Mouse (Mus musculus) thymus, postnatal 10 days (tissue): ENCODE data around the gene Lgals7.

Experiments used
- DNase-seq, 2 experiments: peaks; one replicate each; pipeline ENCODE4 v3.0.0; 2021; ENCODE audit warnings: low spot score in 2 of 2

Gene Lgals7

GRCm38 (mm10) chr7:28830981-28831380 lies 32.7 kb upstream of the Lgals7 start:
- no peak for DNase-seq

DNA sequence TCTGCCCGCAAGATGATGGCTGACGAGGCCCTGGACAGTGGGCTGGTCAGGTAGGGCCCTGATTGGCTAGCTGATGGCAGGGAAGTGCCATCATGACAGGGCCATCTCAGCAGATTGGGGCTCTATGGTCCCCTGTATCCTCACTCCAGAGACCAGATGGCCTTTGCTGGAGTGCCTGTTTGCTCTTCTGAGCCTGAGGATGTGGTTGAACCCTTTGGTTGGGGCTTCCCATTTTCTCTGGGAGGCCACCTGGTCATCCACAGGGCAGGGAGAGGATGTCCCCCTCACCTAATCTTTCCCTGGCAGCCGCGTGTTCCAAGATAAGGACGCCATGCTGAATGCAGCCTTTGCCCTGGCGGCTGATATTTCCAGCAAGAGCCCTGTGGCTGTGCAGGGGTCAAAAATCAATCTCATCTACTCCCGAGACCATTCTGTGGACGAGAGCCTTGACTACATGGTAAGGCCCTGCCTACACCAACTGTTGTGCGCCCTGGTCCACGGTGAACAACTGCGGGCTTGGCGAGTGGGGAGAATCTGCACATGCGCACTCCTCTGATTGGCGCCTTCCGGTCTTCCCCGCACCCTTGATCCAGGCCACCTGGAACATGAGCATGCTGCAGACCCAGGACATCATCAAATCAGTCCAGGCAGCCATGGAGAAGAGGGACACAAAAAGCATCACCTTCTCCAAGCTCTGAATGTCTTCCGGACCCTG lies 32.1 kb upstream of the Lgals7 start:
- DNase-seq = no peak

- DNase-seq = no peak
These were observed 31.5 kb upstream of the Lgals7 start for GRCm38 (mm10) chr7:28832137-28832536.

GRCm38 (mm10) chr7:28833723-28834347 lies 29.8 kb upstream of the Lgals7 start, which contains the start of gene Lgals4:
Gene Lgals4, plus strand, starts transcription at chr7:28833854.
- DNase-seq = no peak

DNA sequence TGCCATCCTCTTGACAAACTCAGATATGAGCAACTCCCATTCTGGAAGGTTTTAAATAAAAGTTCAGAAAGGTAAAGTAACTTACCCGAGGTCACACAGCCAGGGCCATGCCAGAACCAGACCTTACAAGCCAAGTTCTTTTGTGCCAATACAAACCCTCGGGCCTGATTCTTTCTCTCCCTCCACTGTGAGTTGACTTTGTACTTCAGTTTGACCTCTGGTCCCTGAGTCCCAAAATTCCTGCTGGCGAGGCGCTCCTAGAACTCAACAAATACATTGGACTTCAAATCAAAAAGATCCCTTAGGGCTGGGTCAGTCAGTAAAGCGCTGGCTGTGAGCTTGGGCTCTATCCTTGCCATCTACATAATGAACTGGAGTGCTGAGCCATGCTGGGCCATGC lies 26.7 kb upstream of the Lgals7 start:
- no peak for DNase-seq

- DNase-seq = no peak
These were observed 25.3 kb upstream of the Lgals7 start for GRCm38 (mm10) chr7:28838331-28838730.

DNA sequence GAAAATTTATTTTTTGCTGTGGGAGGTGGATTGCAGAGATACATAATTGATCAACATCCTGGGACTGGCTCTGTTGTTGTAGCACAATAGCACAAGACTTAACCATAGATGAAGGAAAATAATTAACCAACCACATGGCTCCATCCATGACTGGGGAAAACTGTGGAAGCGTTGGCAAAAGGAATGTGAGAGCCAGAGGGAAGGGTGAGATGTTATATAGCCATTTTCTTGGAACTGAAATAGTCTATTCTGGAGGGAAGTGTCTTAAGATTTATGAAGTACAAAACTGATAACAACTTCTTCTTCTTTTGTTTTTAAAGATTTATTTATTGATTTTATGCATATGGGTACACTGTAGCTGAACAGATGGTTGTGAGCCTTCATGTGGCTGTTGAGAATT lies 16.4 kb upstream of the Lgals7 start:
- DNase-seq = no peak

DNA sequence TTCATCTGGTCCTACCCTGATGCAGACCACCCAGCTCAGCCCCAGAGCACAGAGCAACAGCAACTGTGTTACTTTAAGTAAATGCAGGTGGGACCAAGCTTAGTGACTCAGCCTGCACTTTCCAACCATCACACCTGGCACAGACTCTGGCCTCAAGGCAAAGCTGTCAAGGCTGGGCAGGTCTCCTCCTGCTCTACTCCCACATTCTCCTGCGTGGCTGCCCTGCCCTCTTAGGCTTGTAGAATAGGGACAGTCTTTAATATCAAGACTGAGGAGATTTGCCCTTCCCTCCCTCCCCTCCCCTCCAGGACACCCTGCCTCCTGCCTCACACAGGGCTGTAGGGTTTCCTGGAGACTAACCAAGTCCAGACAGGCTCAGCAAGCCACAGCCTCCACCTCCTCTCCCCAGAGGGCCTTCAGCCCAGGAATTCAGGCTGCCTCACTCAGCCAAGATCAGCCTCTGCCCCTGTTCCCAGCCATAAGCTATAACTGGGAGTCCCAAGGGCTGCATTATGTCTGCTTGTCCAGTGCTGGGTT lies 13.9 kb upstream of the Lgals7 start:
- DNase-seq = no peak

DNA sequence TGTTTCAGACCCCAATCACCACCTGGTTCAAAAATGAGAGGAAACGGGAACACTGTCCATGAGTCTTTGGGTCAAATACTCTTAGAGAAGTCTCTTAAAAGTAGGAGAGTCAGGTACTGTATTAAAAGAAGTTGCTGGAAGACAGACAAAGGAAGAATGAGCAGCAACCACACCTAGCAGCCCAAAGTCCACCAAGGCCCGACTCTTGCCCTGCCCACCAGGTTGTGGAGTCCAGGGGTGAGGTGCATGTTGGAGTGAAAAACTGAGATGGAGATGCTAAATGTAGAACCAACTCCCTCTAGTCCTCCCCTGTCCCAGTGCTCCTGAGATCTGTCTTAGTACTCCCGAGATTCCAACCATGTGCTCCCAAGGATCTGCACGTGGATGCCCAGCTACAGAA lies 13.0 kb upstream of the Lgals7 start:
- no peak for DNase-seq

DNA sequence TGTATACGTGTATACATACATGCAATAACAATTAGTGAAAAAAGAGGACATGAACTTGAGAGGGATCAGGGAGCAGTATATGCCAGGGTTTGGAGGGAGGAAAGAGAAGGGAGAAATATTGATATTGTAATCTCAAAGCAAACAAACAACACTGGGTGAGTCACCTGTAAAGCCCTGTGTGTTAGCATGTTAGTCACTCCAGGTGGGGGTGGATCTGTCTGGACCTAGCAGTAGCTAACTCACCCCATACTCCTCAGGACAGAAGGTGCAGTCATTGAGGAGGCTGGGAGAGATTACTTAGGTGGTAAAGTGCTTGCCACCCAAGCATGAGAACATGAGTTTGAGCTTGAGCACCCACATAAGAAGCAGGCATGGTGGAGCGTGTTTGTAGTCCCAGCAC lies 3.7 kb upstream of the Lgals7 start:
- no peak for DNase-seq

GRCm38 (mm10) chr7:28860898-28861297 lies 2.8 kb upstream of the Lgals7 start:
- DNase-seq = no peak

- DNase-seq = no peak
These were observed 695 bp upstream of the Lgals7 start for GRCm38 (mm10) chr7:28862817-28863499.

DNA sequence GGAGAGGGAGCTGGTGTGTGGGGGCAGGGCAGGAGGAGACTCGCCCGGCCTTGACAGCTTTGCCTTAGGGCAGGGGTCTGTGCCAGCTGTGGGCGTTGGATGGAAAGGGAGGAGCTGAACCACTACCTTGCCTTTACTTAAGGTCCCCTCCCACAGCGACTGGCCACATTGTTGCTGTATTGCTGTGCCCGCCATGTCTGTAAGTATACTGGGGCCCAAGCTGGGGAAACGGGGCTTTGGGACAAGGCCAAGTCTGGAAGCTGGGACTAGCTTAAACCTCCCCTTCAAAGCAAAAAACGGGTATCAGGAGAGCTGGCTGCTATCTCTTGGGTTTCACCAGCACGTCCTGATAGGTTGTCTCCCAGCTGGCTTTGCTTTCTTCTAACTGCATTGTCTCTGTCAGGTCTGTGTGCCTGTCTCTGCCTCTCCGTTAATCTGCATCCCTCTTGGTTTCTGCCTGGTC lies 666 bp downstream of the Lgals7 start:
- DNase-seq = no peak

DNA sequence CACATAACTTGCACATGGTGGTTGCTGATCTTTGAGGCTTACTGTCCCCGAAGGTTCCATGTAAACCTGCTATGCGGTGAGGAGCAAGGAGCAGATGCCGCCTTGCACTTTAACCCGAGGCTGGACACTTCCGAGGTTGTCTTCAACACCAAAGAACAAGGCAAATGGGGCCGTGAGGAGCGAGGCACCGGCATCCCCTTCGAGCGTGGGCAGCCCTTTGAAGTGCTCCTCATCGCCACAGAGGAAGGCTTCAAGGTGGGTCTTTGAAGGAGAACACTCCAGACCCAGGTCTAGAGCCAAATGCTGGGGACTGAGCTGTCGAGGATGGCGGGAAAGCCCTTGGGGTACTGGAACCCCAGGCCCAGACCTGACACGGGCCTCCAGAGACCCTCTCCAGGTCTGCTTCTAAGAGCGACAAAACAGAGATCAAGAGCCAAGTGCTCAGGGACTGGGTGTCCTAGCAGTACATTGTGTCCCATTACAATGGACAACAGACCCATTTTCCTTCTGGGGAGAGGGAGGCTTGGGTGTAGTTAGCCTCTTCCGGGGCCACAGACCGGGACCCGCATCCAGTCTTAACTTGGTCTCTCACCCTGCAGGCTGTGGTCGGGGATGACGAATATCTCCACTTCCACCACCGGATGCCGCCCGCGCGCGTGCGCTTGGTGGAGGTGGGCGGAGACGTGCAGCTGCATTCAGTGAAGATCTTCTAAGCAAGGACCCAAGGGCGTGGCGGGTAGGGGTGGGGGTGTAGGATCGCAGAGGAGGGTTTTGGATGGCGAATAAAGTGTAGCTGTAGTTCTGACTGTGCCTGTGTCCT lies 2.0 kb downstream of the Lgals7 start:
- DNase-seq = peak; percentile 97 to 99

GRCm38 (mm10) chr7:28866769-28867507 lies 3.3 kb downstream of the Lgals7 start:
- DNase-seq = no peak

- DNase-seq = peak; percentile 67 to 88
These were observed 4.1 kb downstream of the Lgals7 start for GRCm38 (mm10) chr7:28867508-28868340.

GRCm38 (mm10) chr7:28870901-28871664 lies 7.4 kb downstream of the Lgals7 start:
- no peak for DNase-seq

DNA sequence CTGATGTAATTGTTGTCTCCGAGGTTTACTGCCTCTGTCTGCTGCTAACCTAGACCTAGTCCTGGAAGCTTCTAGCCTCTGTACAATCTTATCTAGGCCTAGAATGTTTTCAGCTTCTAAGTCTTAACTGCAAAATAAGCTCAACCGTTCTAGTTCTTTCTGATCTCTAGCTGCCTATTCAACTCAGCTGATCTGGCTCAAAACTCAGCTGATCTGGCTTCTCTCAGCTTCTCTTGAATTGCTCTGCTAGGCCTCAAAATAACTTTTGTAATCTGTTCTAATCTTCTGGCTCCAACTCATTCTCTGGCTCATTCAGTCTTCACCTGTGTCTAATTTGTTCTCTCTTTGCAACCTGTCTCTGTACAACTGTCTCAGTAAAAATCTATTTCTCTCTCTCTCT lies 10.9 kb downstream of the Lgals7 start:
- DNase-seq = no peak

GRCm38 (mm10) chr7:28876099-28876498 lies 12.4 kb downstream of the Lgals7 start:
- no peak for DNase-seq
